Mouse (Mus musculus) bone marrow, adult 2 months (tissue): ENCODE measurements at regions not wholly inside any gene's neighbourhood (a gene's known extent, or its start where the extent isn't known, plus 50 kb on each side); places are given as distances from the start of the nearest gene placed in this dataset.

Experiments
- CTCF ChIP-seq: fragments of 200-500 bp; IDR thresholded peaks from 2 replicates; pipeline ENCODE4 v1.5.1; 2011; ENCODE audit warnings: low read length, control low read depth; ENCODE audit not compliant: control insufficient read depth, insufficient read depth
- POLR2A ChIP-seq: fragments of 200-500 bp; IDR thresholded peaks from 2 replicates; pipeline ENCODE4 v1.6.1; 2011; ENCODE audit warnings: low read depth, mild to moderate bottlenecking, control low read depth, low read length, borderline replicate concordance; ENCODE audit not compliant: control insufficient read depth

GRCm38 (mm10) chr3:138652206-138652605 lies 89.8 kb upstream of the Tspan5 start:
- no peak for TF ChIP-seq POLR2A
- TF ChIP-seq CTCF, result no peak
